23 mouse cellular contexts compared by ENCODE assay signal in the genomic region with DNA sequence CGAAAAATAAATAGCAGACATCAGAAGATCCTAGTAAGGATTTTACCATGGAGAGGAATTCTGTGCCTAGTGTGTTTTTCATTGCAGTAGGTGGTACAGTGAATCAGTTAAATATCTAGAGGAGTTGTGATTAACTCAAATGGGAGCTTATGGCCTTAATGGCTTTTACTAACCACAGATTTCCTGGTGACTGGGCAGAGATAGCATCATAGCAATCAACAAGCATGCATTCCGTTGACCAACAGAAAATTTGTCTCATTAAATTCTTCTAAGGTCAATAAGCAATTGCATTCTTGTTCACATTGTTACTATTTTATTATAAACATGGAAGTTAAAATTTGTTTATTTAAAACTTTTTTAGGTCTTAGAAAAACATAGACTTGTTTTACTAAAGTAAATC. TPM values are rescaled to one million over a fixed set of nuclear protein-coding genes. Genes with fewer than 3 reads are reported as not detected.
A peak's percentile ranks its signal among the peaks of the same experiment; 100 is the strongest.
DNase-seq lines count a peak whose midpoint lies in the region; ATAC-seq lines count a peak whose summit lies in the region.
"Had no signal": no experiment of that assay in that cellular context is flagged by ENCODE, and none has a peak within 500 bp of the region (broad histone marks: within the 10 kb centered on the region; RNA-seq: fewer than 3 reads in every experiment).

No protein-coding gene starts in this region.

- H3K9me3 ChIP-seq in midbrain, embryonic 11.5 days (ENCODE audit: control insufficient read depth, low read length) = no peaks in the 10 kb centered on the region
- no peaks in the 10 kb centered on the region for H3K9me3 ChIP-seq in midbrain, embryonic 14.5 days (ENCODE audit: control insufficient read depth, low read length)
- H3K9me3 ChIP-seq: G1E had no signal

- H3K4me3 ChIP-seq in midbrain, embryonic 11.5 days (ENCODE audit: low read depth, low read length) = no peak overlapping the region
- no peak overlapping the region for H3K4me3 ChIP-seq in midbrain, embryonic 14.5 days (replicated peaks; ENCODE audit: low read depth, low read length)

- peaks cover 7% of the 10 kb centered on the region for H3K4me1 ChIP-seq in midbrain, embryonic 11.5 days (ENCODE audit: control insufficient read depth, insufficient read depth, low read length)
- H3K4me1 ChIP-seq in midbrain, embryonic 14.5 days (ENCODE audit: control insufficient read depth, insufficient read depth, low read length) = no peaks in the 10 kb centered on the region

- 90% methylated on average over 2 of the region's 2 CpGs for WGBS in midbrain, embryonic 11.5 days
- 94% methylated on average over 2 of the region's 2 CpGs for WGBS in midbrain, embryonic 14.5 days

- H3K4me2 ChIP-seq in midbrain, embryonic 11.5 days = no peak overlapping the region
- H3K4me2 ChIP-seq in midbrain, embryonic 14.5 days (ENCODE audit: low read length) = no peak overlapping the region

- DNase-seq in midbrain, embryonic 11.5 days (ENCODE audit: low spot score, missing footprints) = peak; percentile 2
- DNase-seq in midbrain, embryonic 14.5 days = no peak
- peak; percentile 70 for DNase-seq in 416B (ENCODE audit: low read depth)
- peak; percentile 74 for DNase-seq in Muller cell, postnatal 12 days (ENCODE audit: inconsistent ontology term)
- no peak for DNase-seq in right cerebral cortex, postnatal 14 days
- DNase-seq in heart, adult 18-20 months = no peak
- DNase-seq: adrenal gland, adult 2 months; adrenal gland, adult 8-10 months; adrenal gland, postnatal 10 days; adrenal gland, postnatal 14 days; adrenal gland, postnatal 25 days; adrenal gland, postnatal 36 days; B cell, adult 2 months; cerebellum, adult 11 months; cerebellum, adult 11-12 months; cerebellum, adult 18-20 months; cerebellum, adult 2 months; cerebellum, adult 8-10 months had no signal

- 0 out of 2 replicates have a peak, but pooled peaks cover 2% of the 10 kb centered on the region for H3K36me3 ChIP-seq in midbrain, embryonic 11.5 days (ENCODE audit: control insufficient read depth, insufficient read depth, low read length)
- H3K36me3 ChIP-seq in midbrain, embryonic 14.5 days (ENCODE audit: control insufficient read depth, insufficient read depth, low read length) = 0 out of 2 replicates have a peak, but pooled peaks cover 11% of the 10 kb centered on the region

- ATAC-seq in midbrain, embryonic 11.5 days (ENCODE audit: low FRiP score) = no peak
- no peak for ATAC-seq in midbrain, embryonic 14.5 days (ENCODE audit: low FRiP score, low TSS enrichment)
- ATAC-seq: activated CD4-positive, CD25-positive, alpha-beta regulatory T cell, adult 4 months; CD4-positive, CD25-positive, alpha-beta regulatory T cell, adult 4 months; Patski had no signal

- H3K27ac ChIP-seq in midbrain, embryonic 11.5 days (ENCODE audit: low read depth, low read length) = no peak overlapping the region
- no peak overlapping the region for H3K27ac ChIP-seq in midbrain, embryonic 14.5 days (replicated peaks; ENCODE audit: low read depth, low read length)

- H3K9ac ChIP-seq in midbrain, embryonic 11.5 days (ENCODE audit: low read length) = no peak overlapping the region
- H3K9ac ChIP-seq in midbrain, embryonic 14.5 days (replicated peaks; ENCODE audit: low read length) = no peak overlapping the region

- H3K27me3 ChIP-seq in midbrain, embryonic 11.5 days (ENCODE audit: control insufficient read depth, insufficient read depth, low read length) = no peaks in the 10 kb centered on the region
- H3K27me3 ChIP-seq in midbrain, embryonic 14.5 days (ENCODE audit: control insufficient read depth, insufficient read depth, low read length) = no peaks in the 10 kb centered on the region
- H3K27me3 ChIP-seq: CH12.LX, Patski had no signal

RNA-seq across cellular contexts. Expression of a gene that starts 28.5 kb away (rescaled TPM):
- polyA plus RNA-seq in midbrain, embryonic 11.5 days (2014; fragmentation: Nextera tagmentation; extraction: Ambion mirVana) = 143 and 148 TPM in 2 replicates
- polyA plus RNA-seq in midbrain, embryonic 14.5 days (2014; fragmentation: Nextera tagmentation; extraction: Ambion mirVana) = 155 and 182 TPM in 2 replicates
- total RNA-seq in heart, adult 18-20 months (2021) = 10 to 100 TPM; 62.9 to 64.2 TPM

RNA-seq across cellular contexts. Expression of a gene that starts 28.5 kb away (rescaled TPM):
- polyA plus RNA-seq in midbrain, embryonic 11.5 days (2014; fragmentation: Nextera tagmentation; extraction: Ambion mirVana) = 82.9 and 85.1 TPM in 2 replicates
- 196 and 212 TPM in 2 replicates for polyA plus RNA-seq in midbrain, embryonic 14.5 days (2014; fragmentation: Nextera tagmentation; extraction: Ambion mirVana)
- total RNA-seq in heart, adult 18-20 months (2021) = 100 to 1,000 TPM in 1 of 2 experiments, 10 to 100 TPM in 1; 94.3 to 101 TPM

Comparison
In these comparisons a context has a peak if more than half of its experiments do, and no peak if none do; other contexts are left out.
1. DNase-seq: peak in midbrain, embryonic 11.5 days (single experiment), 416B (single experiment) and Muller cell, postnatal 12 days (single experiment); none in midbrain, embryonic 14.5 days (single experiment), right cerebral cortex, postnatal 14 days (single experiment) and heart, adult 18-20 months (0 of 2).